Mouse (Mus musculus) cerebellum, adult 9-10 months (tissue): Measurements from ENCODE around the gene Anapc15.
"Not testable (repeated sequence)": the region's sequence is repeated elsewhere in the genome, so short reads cannot be mapped to it uniquely, and the experiment has no call there.

Experiments used
- DNase-seq: peaks from one replicate; pipeline ENCODE4 v3.0.0; 2022

Anapc15 gene

GRCm38 (mm10) chr7:101900331-101901097 lies 37.0 kb downstream of the Anapc15 start:
- DNase-seq: no peak

- peak; percentile 28 for DNase-seq
Observed at GRCm38 (mm10) chr7:101901969-101902368, 38.5 kb downstream of the Anapc15 start.

DNA sequence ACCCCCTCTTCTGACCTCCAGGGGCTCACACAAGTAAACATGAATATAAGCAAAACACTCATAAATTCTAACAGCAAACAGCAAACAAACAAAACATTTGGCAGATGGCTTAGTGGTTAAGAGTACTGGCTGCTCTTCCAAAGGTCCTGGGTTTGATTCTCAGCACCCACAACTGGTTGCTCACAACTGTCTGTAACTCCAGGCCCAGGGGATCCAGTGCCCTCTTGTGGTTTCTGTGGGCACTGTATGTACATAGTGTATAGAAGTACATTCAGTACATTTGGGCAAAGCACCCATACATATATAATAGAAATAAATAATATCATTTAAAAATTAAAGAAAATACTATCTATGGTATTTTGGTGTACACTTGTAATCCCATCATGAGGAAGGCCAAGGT lies 39.3 kb downstream of the Anapc15 start:
- peak; percentile 31 for DNase-seq

GRCm38 (mm10) chr7:101905561-101906286 lies 42.2 kb downstream of the Anapc15 start, which contains the start of gene Lamtor1:
Gene Lamtor1 (plus strand): TSS chr7:101905904.
- peak; percentile 99 for DNase-seq

GRCm38 (mm10) chr7:101906287-101906681 lies 42.8 kb downstream of the Anapc15 start, which contains the start of gene Tomt:
Gene Tomt (minus strand): TSS chr7:101906359.
- DNase-seq: no peak

GRCm38 (mm10) chr7:101906696-101907095 lies 43.2 kb downstream of the Anapc15 start:
- no peak for DNase-seq

DNA sequence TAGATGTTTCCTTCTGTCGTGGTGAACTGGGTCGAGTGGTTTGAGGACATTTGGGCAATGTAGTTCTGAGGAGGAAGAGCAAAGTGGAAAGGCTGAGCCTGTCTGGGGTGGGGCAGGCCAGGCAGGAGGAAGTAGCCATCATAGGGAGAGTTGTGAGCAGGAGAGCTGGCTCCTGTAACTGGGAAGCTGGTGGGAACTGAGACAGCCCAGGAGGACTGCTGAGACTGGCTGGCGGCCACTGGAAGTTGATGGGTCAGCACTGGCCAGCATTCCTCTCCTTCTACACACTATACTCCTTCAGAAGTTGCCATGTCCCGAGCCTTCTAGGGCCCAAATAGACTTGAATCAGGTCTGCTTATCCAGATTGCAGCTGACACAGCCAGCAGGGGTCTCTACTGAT lies 44.9 kb downstream of the Anapc15 start:
- no peak for DNase-seq

- no peak for DNase-seq
Observed at GRCm38 (mm10) chr7:101910138-101910537, 46.6 kb downstream of the Anapc15 start.

GRCm38 (mm10) chr7:101911982-101912381 lies 48.5 kb downstream of the Anapc15 start:
- DNase-seq: no peak

DNA sequence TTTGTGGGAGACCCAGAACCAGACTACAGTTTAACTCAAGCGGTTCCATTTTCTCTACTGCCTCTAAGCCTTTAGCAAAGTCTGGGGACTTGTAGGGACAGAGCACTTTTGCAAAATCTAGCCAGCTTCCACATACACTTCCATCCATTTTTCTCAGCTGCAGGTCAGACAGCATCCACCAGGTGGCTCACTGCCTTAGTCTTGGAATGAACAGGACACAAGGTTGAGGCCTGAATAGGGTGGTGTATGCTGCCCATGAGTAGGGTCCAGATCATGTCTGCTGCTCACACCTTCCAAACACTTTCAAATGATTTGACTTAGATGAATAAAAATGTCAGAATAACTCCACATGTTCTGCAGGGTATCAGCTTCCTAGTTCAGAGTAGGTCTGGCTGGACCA lies 54.6 kb downstream of the Anapc15 start:
- DNase-seq: peak; percentile 75

DNA sequence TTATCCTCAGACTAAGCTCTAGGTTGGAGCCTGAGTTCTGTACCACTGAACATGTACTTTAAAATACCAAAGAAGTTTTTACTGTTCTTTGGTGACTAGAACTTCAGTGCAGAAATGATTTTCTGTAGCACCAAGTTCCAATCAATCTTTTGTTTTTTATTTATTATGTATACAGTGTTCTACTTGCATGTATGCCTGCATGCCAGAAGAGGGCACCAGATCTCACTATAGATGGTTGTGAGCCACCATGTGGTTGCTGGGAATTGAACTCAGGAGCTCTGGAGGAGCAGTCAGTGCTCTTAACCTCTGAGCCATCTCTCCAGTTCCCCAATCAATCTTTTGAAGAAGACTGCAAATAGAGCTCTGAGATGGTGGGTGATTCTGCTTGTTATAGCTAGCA lies 62.4 kb downstream of the Anapc15 start:
- not testable (repeated sequence) for DNase-seq

DNA sequence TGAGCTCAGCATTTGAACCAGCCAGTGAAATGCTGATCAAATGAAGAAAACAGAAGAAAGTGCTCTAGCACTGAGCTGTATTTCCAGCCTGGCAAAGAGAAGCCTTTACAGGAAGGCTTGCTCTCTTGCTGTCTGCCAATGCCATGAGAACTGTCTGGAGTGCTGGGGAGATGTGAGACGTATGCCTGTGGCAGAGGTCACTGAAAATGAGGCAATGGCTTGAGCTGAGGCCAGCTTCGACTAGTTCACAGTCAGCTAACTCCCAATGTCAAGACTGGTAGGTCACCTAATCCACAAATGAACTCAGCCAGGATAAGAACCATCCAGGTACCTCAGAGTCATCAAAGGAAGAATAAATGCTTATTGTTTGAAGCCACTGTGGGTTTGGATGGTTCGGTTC lies 64.6 kb downstream of the Anapc15 start:
- DNase-seq: no peak

- no peak for DNase-seq
Observed at GRCm38 (mm10) chr7:101932551-101932950, 69.0 kb downstream of the Anapc15 start.

- DNase-seq: no peak
Observed at GRCm38 (mm10) chr7:101933300-101933699, 69.8 kb downstream of the Anapc15 start.

DNA sequence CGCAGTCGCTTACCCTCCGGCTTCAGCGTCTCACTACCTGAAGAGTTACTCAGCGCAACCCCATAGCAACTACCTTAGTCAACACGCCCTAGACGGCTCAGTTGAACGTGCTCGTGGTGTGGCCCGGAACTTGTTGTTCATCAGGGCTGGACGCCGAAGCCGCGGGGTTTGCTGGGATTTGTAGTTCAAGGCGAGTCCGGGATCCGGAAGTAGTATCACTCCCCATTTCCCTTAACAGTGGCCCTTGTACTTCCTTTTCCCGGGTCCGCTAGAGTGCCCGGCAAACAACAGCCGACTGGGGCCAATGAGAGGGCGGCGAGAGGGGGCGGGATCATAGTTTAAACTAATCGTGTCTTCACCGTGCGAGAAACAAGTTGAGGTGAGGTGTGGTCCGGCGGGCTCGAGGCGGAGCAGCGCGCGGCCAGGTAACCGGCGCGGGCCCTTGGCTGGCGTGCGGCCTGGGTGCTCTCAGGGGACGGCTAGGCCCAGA lies 70.3 kb downstream of the Anapc15 start, which contains the start of the genes Lrrc51 and Numa1:
Lrrc51 (minus strand) TSS at position 145 of the 490 bp plus-strand sequence.
Numa1 (plus strand) TSS at position 361 of the 490 bp plus-strand sequence.
- peak; percentile 97 for DNase-seq

DNA sequence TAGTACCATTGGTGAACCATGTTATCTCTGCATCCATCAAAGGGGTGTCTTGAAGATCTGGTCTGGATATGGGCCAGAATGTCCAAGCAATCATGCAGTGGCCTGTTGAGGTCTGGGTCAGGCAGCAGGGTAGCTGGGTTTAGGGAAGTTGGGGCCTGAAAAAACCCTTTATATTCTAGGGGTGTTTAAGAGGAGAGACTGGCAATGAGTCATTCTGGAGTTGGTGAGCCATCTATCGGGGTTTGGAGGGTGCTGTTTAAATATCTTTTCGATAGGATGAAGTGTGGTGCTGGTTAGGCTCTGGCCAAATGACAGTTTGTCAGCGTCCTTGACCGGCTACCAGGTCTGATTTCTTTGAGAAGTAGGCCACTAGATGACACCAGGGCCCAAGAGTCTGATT lies 72.4 kb downstream of the Anapc15 start:
- DNase-seq: peak; percentile 51

- peak; percentile 59 for DNase-seq
Observed at GRCm38 (mm10) chr7:101936996-101937395, 73.5 kb downstream of the Anapc15 start.

DNA sequence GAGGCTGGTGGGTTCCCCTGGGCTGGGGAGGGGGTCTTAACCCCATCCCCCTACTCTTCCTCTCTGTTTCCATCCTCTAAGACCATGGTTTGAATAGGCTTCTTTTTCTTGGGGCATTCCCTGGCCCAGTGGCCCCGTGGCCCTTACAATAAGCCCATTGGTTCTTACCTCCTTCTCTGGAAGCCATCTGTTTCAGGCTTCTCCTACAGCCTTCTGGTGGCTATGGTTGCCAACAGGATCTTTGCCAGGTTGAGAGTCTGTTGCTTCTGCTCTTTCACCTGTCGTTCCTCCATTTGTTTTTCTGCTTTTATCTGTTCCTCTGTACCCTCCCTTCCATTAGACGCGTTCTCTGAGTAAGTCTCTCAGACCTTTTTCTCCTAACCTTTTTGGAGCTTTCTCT lies 74.1 kb downstream of the Anapc15 start:
- peak; percentile 98 for DNase-seq

- peak; percentile 74 for DNase-seq
Observed at GRCm38 (mm10) chr7:101938348-101938747, 74.8 kb downstream of the Anapc15 start.

GRCm38 (mm10) chr7:101939758-101940157 lies 76.2 kb downstream of the Anapc15 start:
- no peak for DNase-seq

GRCm38 (mm10) chr7:101949008-101949407 lies 85.5 kb downstream of the Anapc15 start:
- not testable (repeated sequence) for DNase-seq
